Mouse (Mus musculus): ENCODE data around the gene Megf11.

DNA sequence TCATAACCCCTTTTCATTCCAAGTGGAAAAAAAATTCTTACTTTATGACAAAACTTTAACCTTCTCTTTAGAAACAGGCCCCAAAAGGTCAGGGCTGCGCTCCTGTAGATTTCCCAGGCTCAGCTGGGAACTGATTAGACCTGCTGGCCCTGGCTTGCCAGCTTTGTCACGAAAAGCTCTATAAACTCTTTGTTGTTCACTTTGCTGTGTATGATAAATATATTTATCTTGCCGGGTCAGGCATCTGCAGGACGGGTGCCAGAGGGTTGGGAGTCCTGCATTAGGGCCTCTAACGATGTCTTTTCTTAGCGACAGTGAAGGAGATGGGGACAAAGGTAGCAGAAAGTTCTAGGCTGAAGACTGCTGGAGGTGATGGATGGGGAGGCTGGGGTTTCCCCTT lies 87.3 kb downstream of the Megf11 start:
- TF ChIP-seq CEBPB (IDR thresholded peaks at IDR 0.05; ENCODE audit: insufficient read depth, poor library complexity, severe bottlenecking) (no peak), MYOD1 (IDR thresholded peaks at IDR 0.05; ENCODE audit: control insufficient read depth in 1 of 3, insufficient read length in 2 of 3, low read depth in 2 of 3) (no peak), TCF12 (IDR thresholded peaks at IDR 0.05; ENCODE audit: insufficient read depth, poor library complexity, severe bottlenecking) (no peak), POLR2A (IDR thresholded peaks at IDR 0.05; ENCODE audit: insufficient read length, low read depth) (no peak), TCF3 (IDR thresholded peaks at IDR 0.05; ENCODE audit: insufficient read length, low read depth) (no peak), POLR2AphosphoS2 (IDR thresholded peaks at IDR 0.05; ENCODE audit: insufficient read length, low read depth) (no peak)

Data from myocyte (in vitro differentiated cells).